Mouse (Mus musculus) left cerebral cortex, adult 11 months (tissue): ENCODE measurements around the gene Litaf.

Experiments
- DNase-seq: peaks from one replicate; pipeline ENCODE4 v3.0.0; 2022; ENCODE audit warnings: low spot score

The Litaf gene

DNA sequence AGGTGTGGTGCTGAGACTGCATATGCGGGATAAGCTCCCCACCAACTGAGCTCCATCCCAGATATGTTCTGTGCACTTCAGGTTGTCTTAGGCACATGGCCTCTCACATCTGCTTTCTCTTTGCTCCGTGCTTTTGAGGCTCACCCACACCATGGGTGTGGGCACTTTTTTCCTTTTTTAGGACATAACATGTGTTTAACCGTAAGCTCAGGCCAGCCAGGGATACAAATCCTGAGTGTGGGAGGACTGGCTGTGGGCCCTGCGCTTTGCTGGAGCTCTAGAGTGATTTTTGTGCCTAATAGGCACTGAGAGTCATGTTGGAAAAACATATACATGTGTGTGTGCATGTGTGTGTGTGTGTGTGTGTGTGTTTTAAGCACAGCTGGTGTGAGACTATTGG, 110.9 kb downstream of the Litaf start:
- DNase-seq: no peak

DNA sequence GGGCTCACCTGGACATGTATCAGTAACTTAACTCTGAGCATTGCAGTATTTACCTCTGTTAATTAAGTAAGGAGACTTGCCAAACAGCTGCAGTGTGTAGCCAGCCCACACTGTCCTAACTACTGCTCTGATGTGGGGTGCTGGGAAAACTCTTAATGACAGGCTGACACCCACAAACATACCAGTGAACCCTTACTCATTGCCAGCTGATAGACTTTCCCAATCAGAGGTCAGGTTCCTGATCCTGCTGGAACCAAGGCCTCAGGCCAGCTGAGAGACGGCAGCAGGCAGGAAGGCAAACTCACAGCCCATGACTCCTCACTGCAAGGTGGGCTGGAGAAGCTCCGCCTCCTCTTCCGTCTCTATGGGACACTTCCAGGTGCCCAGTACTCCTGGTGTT, 113.1 kb downstream of the Litaf start:
- no peak for DNase-seq

GRCm38 (mm10) chr16:10952071-10952470, 113.9 kb downstream of the Litaf start:
- DNase-seq: no peak

DNA sequence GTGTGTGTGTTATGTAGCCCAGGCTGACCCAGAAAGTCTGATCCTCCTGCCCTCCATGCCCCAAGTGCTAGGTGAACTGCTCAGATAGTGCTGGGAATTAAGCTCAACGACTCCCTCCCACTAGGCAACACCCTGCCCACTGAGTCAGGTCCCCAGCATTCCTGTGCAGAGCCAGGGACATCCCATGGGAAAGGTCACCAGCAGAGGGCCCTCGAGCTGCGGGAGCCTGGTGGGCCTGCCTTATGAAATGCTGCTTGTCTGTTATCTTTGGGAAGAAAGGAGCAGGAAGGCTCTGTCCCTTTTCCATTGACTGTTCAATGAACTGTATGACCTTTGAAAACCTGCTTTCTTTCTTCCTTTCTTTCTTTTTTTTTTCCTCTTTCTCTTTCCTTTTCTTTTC, 114.4 kb downstream of the Litaf start:
- no peak for DNase-seq

GRCm38 (mm10) chr16:10950539-10950938, 115.4 kb downstream of the Litaf start:
- no peak for DNase-seq

DNA sequence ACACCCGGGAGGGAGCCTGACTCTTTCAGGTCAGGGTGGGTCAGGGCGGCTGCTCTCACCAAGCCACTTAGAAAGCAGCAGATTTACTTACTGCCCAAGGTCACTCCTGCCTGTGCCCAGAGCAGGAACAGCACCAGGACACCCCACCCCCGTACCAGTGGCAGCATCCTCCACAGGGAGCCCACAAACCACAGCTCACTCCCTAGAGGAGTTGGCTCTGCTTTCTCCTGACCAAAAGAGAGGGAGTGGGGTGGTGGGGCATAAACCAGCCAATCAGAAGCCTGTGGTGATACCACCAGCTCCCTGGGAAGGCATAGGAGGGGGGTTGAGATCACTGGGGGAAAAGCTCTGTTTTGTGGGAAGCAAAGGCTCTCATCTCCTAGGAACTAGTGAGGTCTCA, 118.2 kb downstream of the Litaf start:
- DNase-seq: no peak

DNA sequence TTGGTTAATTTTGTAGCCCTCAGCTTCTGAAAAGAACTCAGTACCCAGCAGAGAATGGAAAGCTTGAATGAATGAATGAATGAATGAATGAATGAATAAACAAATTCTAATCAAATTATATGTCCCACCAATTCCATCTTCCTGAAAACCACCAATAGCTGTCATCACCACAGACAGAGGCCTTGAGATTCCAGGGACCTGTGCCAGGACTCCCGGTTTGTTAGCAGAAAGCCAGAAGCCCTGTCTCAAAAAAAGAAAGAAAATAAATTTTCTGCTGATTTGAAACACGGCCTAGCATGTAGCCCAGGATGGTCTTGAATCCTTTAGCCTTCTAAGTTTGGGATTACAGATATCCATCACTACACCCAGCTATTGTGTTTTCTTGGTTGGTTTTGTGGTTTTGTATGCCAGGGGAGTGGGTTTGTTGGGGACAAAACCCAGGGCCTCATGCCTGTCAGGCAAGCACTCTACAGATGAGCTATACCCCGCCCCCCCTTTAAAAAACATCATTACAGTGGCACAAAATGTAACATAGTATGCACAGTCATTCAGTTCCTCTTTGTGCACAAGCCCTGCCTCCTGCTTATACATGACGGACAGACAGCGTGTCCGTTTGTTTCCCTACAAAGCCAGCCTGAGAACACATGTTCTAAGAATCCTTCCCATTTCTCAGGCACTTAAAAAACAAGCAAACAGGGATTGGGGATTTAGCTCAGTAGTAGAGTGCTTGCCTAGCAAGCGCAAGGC, 120.4 kb downstream of the Litaf start:
- DNase-seq: no peak

DNA sequence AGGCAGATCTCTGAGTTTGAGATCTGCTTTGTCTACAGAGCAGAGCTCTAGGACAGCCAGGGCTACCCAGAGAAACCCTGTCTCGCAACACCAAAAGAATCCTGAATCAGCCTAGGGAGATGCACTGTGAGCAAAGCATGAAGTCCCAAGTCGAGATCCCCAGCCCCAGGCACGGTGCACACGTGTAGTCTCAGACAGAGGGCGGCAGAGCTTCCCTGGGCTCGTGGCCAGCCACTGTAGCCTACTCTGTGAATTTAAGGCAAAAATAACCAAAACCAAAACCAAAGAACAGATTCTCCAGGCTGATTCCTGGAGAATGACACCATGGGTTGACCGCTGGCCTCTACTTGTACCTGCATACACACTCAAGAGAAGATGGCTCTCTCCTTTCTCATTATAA, 121.4 kb downstream of the Litaf start:
- no peak for DNase-seq

GRCm38 (mm10) chr16:10943257-10943656, 122.7 kb downstream of the Litaf start:
- DNase-seq: no peak

GRCm38 (mm10) chr16:10940661-10941060, 125.3 kb downstream of the Litaf start:
- no peak for DNase-seq

GRCm38 (mm10) chr16:10939932-10940331, 126.0 kb downstream of the Litaf start:
- no peak for DNase-seq

DNA sequence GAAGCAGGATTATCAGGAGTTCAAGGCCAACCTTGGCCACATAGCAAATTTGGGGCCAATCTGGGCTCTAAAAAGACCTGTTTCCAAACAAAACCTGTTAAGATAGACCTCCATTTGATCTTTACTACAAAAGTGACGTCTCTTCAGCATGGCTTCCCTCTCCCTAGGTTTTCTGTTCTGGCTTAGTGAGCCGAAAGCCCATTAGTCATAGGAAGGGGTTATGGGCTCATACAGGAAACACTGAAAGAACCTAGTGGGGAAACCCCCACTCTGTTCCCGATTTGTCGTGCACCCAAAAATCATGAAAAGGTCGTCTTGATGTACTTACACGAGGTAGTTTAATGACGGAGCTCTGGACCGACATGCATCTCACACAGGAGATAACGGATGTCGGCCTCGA, 128.5 kb downstream of the Litaf start:
- DNase-seq: no peak

DNA sequence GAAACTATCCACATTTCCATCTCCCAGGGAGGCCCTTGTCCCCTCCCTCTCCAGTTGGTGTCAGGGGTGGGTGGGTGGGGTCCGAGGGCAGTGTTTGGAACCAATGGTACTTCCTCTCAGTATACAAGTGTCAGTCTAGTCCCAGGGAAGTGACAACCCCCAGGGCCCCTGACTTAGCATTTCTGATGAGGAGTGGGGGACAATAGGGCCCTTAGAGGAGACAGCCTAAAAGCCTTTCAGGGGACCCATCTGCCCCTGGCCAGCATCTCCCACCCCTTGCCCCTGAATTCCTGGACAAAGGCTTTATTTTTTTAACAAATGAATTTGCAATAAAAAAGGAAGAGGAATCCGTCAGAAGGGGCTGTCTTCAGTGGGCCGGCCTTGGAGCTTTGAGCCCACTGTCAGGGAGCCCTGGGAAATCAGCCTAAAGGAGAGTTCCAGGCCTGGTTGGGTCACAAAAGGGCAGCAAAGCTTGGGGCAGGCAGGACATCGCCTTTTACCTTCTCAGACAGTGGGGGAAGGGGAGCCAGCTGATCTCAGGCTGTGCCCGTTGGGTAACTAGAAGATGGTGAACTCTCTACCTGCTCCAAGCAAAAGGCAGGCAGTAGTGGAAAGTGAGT, 129.1 kb downstream of the Litaf start:
- no peak for DNase-seq

- DNase-seq: no peak
These were observed 131.9 kb downstream of the Litaf start for GRCm38 (mm10) chr16:10934047-10934446.

GRCm38 (mm10) chr16:10933372-10933771, 132.6 kb downstream of the Litaf start:
- no peak for DNase-seq

GRCm38 (mm10) chr16:10927026-10927425, 138.9 kb downstream of the Litaf start:
- DNase-seq: no peak

GRCm38 (mm10) chr16:10925591-10926180, 140.3 kb downstream of the Litaf start:
- DNase-seq: no peak

DNA sequence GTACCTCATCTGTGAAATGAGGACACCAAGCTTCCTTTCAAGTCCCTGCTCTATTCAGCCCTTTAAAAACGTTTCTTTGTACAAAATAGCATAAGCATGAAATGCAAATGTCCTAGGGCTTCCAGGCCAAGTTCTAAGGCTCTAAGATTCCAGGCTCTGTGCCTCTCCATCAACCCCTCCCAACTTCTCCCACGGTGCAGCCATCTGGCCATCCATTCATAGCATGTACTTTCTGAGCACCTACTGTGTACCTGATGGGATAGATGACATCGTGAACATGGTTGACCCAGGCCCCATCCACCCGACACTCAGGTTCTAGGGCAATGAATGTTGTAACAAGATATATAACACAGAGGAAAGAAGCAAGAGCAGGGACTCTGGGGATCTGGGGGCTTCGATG, 142.4 kb downstream of the Litaf start:
- DNase-seq: no peak

DNA sequence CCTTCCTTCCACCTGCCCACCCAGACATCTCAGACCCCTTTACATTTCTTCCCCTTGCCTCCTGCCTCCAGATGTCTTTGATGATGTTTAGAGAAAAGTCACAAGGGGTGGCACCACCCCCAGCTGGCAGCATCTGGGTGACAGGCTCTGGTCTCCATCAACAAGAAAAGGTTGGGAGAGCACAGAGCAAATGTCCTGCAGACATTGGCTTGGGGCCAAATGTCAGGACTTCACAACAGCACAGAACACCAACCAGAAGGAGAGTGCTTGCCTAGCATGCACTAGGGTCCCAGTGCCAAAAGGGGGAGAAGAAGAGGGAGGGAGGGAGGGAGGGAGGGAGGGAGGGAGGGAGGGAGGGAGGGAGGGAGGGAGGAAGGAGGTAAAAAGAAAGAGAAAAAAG, 146.1 kb downstream of the Litaf start:
- DNase-seq: no peak

DNA sequence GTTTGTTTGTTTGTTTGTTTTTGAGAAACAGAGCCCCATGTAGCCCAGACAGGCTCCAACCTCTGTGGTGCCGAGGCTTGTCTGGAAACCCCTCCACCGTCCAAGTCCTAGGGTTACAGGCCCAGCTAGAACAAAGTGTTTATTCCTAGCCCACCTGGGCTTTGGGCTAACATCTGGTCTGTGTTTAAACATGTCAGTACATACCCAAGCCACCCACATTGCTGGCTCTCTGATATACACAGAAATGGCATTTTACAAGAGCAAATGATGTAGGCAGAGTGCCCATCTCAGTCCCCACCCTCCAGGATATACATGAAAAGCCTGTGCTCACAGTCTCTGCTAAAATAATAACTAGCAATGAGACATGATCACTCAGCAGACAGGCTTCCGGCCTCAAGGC, 149.7 kb downstream of the Litaf start:
- DNase-seq: no peak

DNA sequence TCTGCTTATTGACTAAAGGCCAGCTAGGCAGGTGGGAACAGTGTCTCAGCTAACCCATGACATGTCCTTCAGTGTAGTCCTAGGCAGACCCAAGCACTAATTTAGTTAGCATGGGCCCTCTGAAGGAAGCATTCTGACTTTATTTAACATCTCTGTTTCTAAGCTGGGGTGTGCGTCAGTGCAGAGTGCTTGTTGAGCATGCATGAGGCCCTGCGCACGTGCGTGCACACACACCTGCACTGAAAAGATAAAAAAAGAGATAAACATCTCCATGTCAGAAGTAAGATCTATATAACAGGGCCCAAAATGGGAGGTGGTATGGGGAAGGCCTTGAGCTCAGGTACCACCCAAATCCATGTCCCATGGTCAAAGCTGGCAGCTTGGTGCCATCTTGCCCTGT, 150.9 kb downstream of the Litaf start:
- no peak for DNase-seq

GRCm38 (mm10) chr16:10911061-10911460, 154.9 kb downstream of the Litaf start:
- DNase-seq: no peak

DNA sequence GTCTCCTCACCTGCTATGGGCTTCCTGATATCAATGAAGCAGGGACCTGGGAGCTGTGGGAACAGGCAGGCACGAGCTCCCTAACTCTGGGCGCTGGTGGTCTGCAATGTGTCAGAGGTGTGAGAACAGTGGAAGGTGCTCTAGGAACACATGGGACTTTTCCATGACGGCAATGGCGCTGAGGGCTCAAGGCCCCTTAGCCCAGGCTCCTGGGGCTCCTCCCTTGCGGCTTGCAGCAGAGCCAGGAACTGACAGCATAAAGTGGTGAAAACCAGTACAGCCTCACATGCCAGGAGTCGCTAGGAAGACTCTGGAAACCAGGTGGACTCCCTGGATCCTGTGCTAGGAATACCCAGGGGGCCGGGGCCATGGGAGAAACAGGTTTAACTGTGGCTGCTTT, 155.4 kb downstream of the Litaf start:
- DNase-seq: no peak
